8 mouse cellular contexts compared by ENCODE assay signal in genomic region chr2:68436305-68436704, GRCm38 (mm10). TPM values are rescaled to one million over a fixed set of nuclear protein-coding genes. Genes with fewer than 3 reads are reported as not detected.
A peak's percentile ranks its signal among the peaks of the same experiment; 100 is the strongest.
DNase-seq lines count a peak whose midpoint lies in the region; ATAC-seq and TF ChIP-seq lines count a peak whose summit lies in the region.

No protein-coding gene starts in this region.

- no peaks in the 10 kb centered on the region for H3K9me3 ChIP-seq in forebrain, embryonic 12.5 days
- no peaks in the 10 kb centered on the region for H3K9me3 ChIP-seq in forebrain, embryonic 11.5 days (ENCODE audit: control insufficient read depth, low read length)
- no peaks in the 10 kb centered on the region for H3K9me3 ChIP-seq in lung, postnatal 0 days (ENCODE audit: low read length)
- no peaks in the 10 kb centered on the region for H3K9me3 ChIP-seq in limb, embryonic 14.5 days (ENCODE audit: control insufficient read depth, low read length)
- no peaks in the 10 kb centered on the region for H3K9me3 ChIP-seq in stomach, embryonic 14.5 days (ENCODE audit: control insufficient read depth, low read depth, low read length)

- WGBS in forebrain, embryonic 12.5 days: 54% methylated on average over 10 of the region's 10 CpGs
- WGBS in forebrain, embryonic 11.5 days: 45% methylated on average over 10 of the region's 10 CpGs
- 16% methylated on average over 10 of the region's 10 CpGs for WGBS in lung, postnatal 0 days
- 21% methylated on average over 10 of the region's 10 CpGs for WGBS in limb, embryonic 14.5 days
- WGBS in stomach, embryonic 14.5 days: 29% methylated on average over 10 of the region's 10 CpGs

- TF ChIP-seq POLR2A in limb, embryonic 14.5 days (IDR thresholded peaks at IDR 0.05; ENCODE audit: borderline replicate concordance, extremely low read depth, insufficient read depth, insufficient read length): no peak

- peak overlapping the region; percentile 8; the same call in 1 of the 2 replicates for H3K4me2 ChIP-seq in forebrain, embryonic 12.5 days
- no peak overlapping the region for H3K4me2 ChIP-seq in forebrain, embryonic 11.5 days (ENCODE audit: low read depth, low read length, severe bottlenecking)
- H3K4me2 ChIP-seq in lung, postnatal 0 days (replicated peaks; ENCODE audit: low read depth, low read length): peak overlapping the region; percentile 46
- peak overlapping the region; percentile 18; the same call in 1 of the 2 replicates for H3K4me2 ChIP-seq in limb, embryonic 14.5 days (replicated peaks; ENCODE audit: low read depth, low read length, severe bottlenecking)
- 0 out of 2 replicates have a peak overlapping the region, but pooled peaks have one; percentile 6 for H3K4me2 ChIP-seq in stomach, embryonic 14.5 days (replicated peaks; ENCODE audit: low read depth, low read length)

- H3K9ac ChIP-seq in forebrain, embryonic 12.5 days: no peak overlapping the region
- no peak overlapping the region for H3K9ac ChIP-seq in forebrain, embryonic 11.5 days (ENCODE audit: low read length)
- H3K9ac ChIP-seq in lung, postnatal 0 days (replicated peaks; ENCODE audit: low read depth): no peak overlapping the region
- no peak overlapping the region for H3K9ac ChIP-seq in limb, embryonic 14.5 days (ENCODE audit: low read depth, low read length, severe bottlenecking)
- H3K9ac ChIP-seq in stomach, embryonic 14.5 days (replicated peaks; ENCODE audit: low read depth, low read length): no peak overlapping the region

- TF ChIP-seq CTCF in lung, postnatal 0 days (IDR thresholded peaks at IDR 0.05): no peak

- ATAC-seq in forebrain, embryonic 12.5 days (ENCODE audit: low FRiP score): no peak
- no peak for ATAC-seq in forebrain, embryonic 11.5 days (replicated peaks; ENCODE audit: low FRiP score)
- ATAC-seq in lung, postnatal 0 days: no peak
- no peak for ATAC-seq in limb, embryonic 14.5 days (ENCODE audit: low FRiP score, low read depth)
- ATAC-seq in stomach, embryonic 14.5 days (ENCODE audit: insufficient number of reproducible peaks, insufficient read depth, low FRiP score, low read depth): no peak

- no peak for TF ChIP-seq EP300 in lung, postnatal 0 days (IDR thresholded peaks at IDR 0.05)

- no peaks in the 10 kb centered on the region for H3K27me3 ChIP-seq in forebrain, embryonic 12.5 days
- no peaks in the 10 kb centered on the region for H3K27me3 ChIP-seq in forebrain, embryonic 11.5 days (ENCODE audit: control insufficient read depth, insufficient read depth, low read length)
- H3K27me3 ChIP-seq in lung, postnatal 0 days (replicated peaks; ENCODE audit: insufficient read depth, low read length): no peaks in the 10 kb centered on the region
- H3K27me3 ChIP-seq in limb, embryonic 14.5 days (ENCODE audit: control insufficient read depth, insufficient read depth, low read length): no peaks in the 10 kb centered on the region
- H3K27me3 ChIP-seq in stomach, embryonic 14.5 days (ENCODE audit: control insufficient read depth, insufficient read depth, low read length): no peaks in the 10 kb centered on the region

- no peak overlapping the region for H3K4me3 ChIP-seq in forebrain, embryonic 12.5 days (replicated peaks)
- no peak overlapping the region for H3K4me3 ChIP-seq in forebrain, embryonic 11.5 days (ENCODE audit: low read depth, low read length)
- peak overlapping the region; percentile 8; the same call in 1 of the 2 replicates for H3K4me3 ChIP-seq in lung, postnatal 0 days (ENCODE audit: low read depth, low read length)
- H3K4me3 ChIP-seq in limb, embryonic 14.5 days (replicated peaks; ENCODE audit: low read length): no peak overlapping the region
- no peak overlapping the region for H3K4me3 ChIP-seq in stomach, embryonic 14.5 days (ENCODE audit: low read depth, low read length)

- no peaks in the 10 kb centered on the region for H3K36me3 ChIP-seq in forebrain, embryonic 12.5 days (replicated peaks)
- no peaks in the 10 kb centered on the region for H3K36me3 ChIP-seq in forebrain, embryonic 11.5 days (ENCODE audit: control insufficient read depth, insufficient read depth, low read length)
- no peaks in the 10 kb centered on the region for H3K36me3 ChIP-seq in lung, postnatal 0 days (ENCODE audit: insufficient read depth, low read length)
- no peaks in the 10 kb centered on the region for H3K36me3 ChIP-seq in limb, embryonic 14.5 days (ENCODE audit: control insufficient read depth, insufficient read depth, low read length)
- H3K36me3 ChIP-seq in stomach, embryonic 14.5 days (ENCODE audit: control insufficient read depth, insufficient read depth, low read length): no peaks in the 10 kb centered on the region

- DNase-seq in forebrain, embryonic 11.5 days (ENCODE audit: low spot score): no peak
- peak; percentile 33 for DNase-seq in lung, postnatal 0 days (ENCODE audit: low spot score)
- DNase-seq in lung, postnatal 10 days: no peak
- no peak for DNase-seq in limb, embryonic 14.5 days (ENCODE audit: low spot score)
- no peak for DNase-seq in gastrocnemius, postnatal 25 days
- no peak for DNase-seq in testis, postnatal 10 days (ENCODE audit: low spot score)

- H3K27ac ChIP-seq in forebrain, embryonic 12.5 days: no peak overlapping the region
- H3K27ac ChIP-seq in forebrain, embryonic 11.5 days (ENCODE audit: low read depth, low read length): no peak overlapping the region
- H3K27ac ChIP-seq in lung, postnatal 0 days (ENCODE audit: low read length): peak overlapping the region; percentile 43; the same call in 1 of the 2 replicates
- no peak overlapping the region for H3K27ac ChIP-seq in limb, embryonic 14.5 days (replicated peaks; ENCODE audit: low read depth, low read length)
- H3K27ac ChIP-seq in stomach, embryonic 14.5 days (ENCODE audit: low read length): no peak overlapping the region

- H3K4me1 ChIP-seq in forebrain, embryonic 12.5 days: peaks cover 40% of the 10 kb centered on the region
- H3K4me1 ChIP-seq in forebrain, embryonic 11.5 days (replicated peaks; ENCODE audit: control insufficient read depth, insufficient read depth, low read length): peaks cover 20% of the 10 kb centered on the region; the same call in 1 of the 2 replicates
- H3K4me1 ChIP-seq in lung, postnatal 0 days (ENCODE audit: insufficient read depth, low read depth, low read length): peaks cover 10% of the 10 kb centered on the region; the same call in 1 of the 2 replicates
- H3K4me1 ChIP-seq in limb, embryonic 14.5 days (ENCODE audit: control insufficient read depth, insufficient read depth, low read length): peaks cover 10% of the 10 kb centered on the region
- peaks cover 5% of the 10 kb centered on the region; the same call in 1 of the 2 replicates for H3K4me1 ChIP-seq in stomach, embryonic 14.5 days (ENCODE audit: control insufficient read depth, insufficient read depth, low read length)

RNA-seq across cellular contexts. Expression of gene Stk39, which starts 35.8 kb away (rescaled TPM):
- polyA plus RNA-seq in forebrain, embryonic 12.5 days (2016; fragmentation: Nextera tagmentation; extraction: Ambion mirVana): 43.6 and 45.8 TPM in 2 replicates
- polyA plus RNA-seq in forebrain, embryonic 11.5 days (2014; fragmentation: Nextera tagmentation; extraction: Ambion mirVana): 45.1 and 52.4 TPM in 2 replicates
- 11.8 and 12.0 TPM in 2 replicates for polyA plus RNA-seq in lung, postnatal 0 days (2015; fragmentation: Nextera tagmentation; extraction: Ambion mirVana)
- 12.1 and 14.9 TPM in 2 replicates for polyA plus RNA-seq in limb, embryonic 14.5 days (2012; rRNA removed)
- polyA plus RNA-seq in limb, embryonic 14.5 days (2014; fragmentation: Nextera tagmentation; extraction: Ambion mirVana): 16.8 and 18.4 TPM in 2 replicates
- polyA plus RNA-seq in stomach, embryonic 14.5 days (2014; fragmentation: Nextera tagmentation; extraction: Ambion mirVana): 20.1 and 27.5 TPM in 2 replicates
- 1 to 10 TPM; 4.7 to 4.8 TPM for total RNA-seq in gastrocnemius, postnatal 25 days (2021)
